Mouse (Mus musculus): ENCODE results near the gene Sgsh. TPM values are rescaled to one million over a fixed set of nuclear protein-coding genes. Genes with fewer than 3 reads are reported as not detected.

Sgsh gene
- total and polyA plus RNA-seq, 3 experiments: 0.12 to 0.25 TPM; not detected in 1

DNA sequence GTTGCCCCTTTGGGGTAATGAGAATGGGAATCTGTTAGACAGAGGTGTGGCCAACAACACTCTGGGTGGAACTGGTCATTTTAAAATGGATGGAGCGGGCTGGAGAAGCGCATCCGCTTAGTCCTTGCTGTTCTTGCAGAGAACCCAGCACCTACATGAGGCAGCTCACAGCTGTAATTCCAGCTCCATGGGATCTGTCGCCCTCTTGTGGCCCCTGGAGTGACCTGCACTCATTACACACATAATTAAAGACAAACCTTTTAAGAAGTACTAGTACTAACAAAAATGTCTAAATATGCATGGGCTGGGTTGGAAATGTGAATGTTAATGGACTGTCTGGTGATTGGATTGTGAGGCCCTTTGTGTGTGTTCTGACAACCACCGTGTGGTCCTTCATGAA, 49.3 kb upstream of the Sgsh start (continued):
- TF ChIP-seq ZNF384 (IDR thresholded peaks at IDR 0.05; ENCODE audit: low read depth, low read length): no peak
- no peak for TF ChIP-seq POLR2AphosphoS2 (IDR thresholded peaks at IDR 0.05; ENCODE audit: low read length)
- TF ChIP-seq ELF1 (IDR thresholded peaks at IDR 0.05; ENCODE audit: low read depth, low read length): no peak

GRCm38 (mm10) chr11:119402501-119403160, 47.3 kb upstream of the Sgsh start:
- Histone ChIP-seq H3K4me3 (ENCODE audit: control insufficient read depth in 1 of 2, insufficient read depth in 1 of 2, low read depth in 2 of 2, low read length in 2 of 2) (no peak overlapping the region), H3K36me3 (ENCODE audit: control insufficient read depth in 1 of 2, insufficient read depth in 2 of 2, low read length in 2 of 2) (no peaks in the 10 kb centered on the region), H3K9ac (ENCODE audit: control insufficient read depth, low read depth, low read length, poor library complexity, severe bottlenecking) (no peak overlapping the region), H3K27me3 (ENCODE audit: control insufficient read depth in 1 of 2, insufficient read depth in 2 of 2, low read length in 2 of 2) (no peaks in the 10 kb centered on the region), H3K4me1 (ENCODE audit: control insufficient read depth in 1 of 2, insufficient read depth in 2 of 2, low read length in 2 of 2) (no peaks in the 10 kb centered on the region), H3K27ac (ENCODE audit: control insufficient read depth, low read depth, low read length) (no peak overlapping the region), H3K9me3 (replicated peaks; ENCODE audit: insufficient read depth, low read length) (no peaks in the 10 kb centered on the region), H3K79me2 (ENCODE audit: control insufficient read depth, insufficient read depth, low read length, poor library complexity) (no peaks in the 10 kb centered on the region)
- TF ChIP-seq RAD21 (IDR thresholded peaks at IDR 0.05; ENCODE audit: low read depth, low read length) (no peak), UBTF (IDR thresholded peaks at IDR 0.05; ENCODE audit: borderline replicate concordance, insufficient read depth, low read depth, low read length) (no peak), POLR2A (IDR thresholded peaks at IDR 0.05; ENCODE audit: control insufficient read depth in 1 of 2, insufficient read depth in 1 of 2, low read depth in 1 of 2, low read length in 2 of 2, poor library complexity in 1 of 2) (no peak)
- no peak for DNase-seq (ENCODE audit: low read depth, low spot score)

DNA sequence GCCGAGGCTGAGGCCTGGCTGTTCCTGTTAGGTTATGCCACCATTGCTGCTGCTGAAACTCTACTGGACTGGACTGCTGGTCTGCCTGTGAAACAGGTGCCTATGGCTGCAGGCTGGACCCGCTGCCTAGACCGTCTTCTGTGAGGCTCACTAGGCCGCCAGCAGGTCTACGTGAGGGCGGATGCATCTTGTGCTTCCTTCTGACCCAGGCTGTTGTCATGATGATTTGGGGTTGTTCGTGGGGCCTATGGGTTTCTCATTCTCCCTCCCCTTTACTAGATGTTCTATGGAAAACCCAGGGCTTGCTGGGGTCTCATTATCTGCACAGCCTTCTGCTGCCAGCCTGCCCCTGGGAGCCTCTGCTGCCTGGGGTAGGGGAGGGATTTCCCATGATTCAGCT, 41.1 kb upstream of the Sgsh start:
- no peak overlapping the region for H3K4me3 ChIP-seq (ENCODE audit: control insufficient read depth in 1 of 2, insufficient read depth in 1 of 2, low read depth in 2 of 2, low read length in 2 of 2)
- DNase-seq (ENCODE audit: low read depth, low spot score): no peak
- H3K27ac ChIP-seq (ENCODE audit: control insufficient read depth, low read depth, low read length): no peak overlapping the region
- no peaks in the 10 kb centered on the region; the same call in 1 of the 2 replicates for H3K79me2 ChIP-seq (ENCODE audit: control insufficient read depth, insufficient read depth, low read length, poor library complexity)
- H3K9ac ChIP-seq (ENCODE audit: control insufficient read depth, low read depth, low read length, poor library complexity, severe bottlenecking): no peak overlapping the region
- H3K9me3 ChIP-seq (replicated peaks; ENCODE audit: insufficient read depth, low read length): no peaks in the 10 kb centered on the region
- H3K4me1 ChIP-seq (ENCODE audit: control insufficient read depth in 1 of 2, insufficient read depth in 2 of 2, low read length in 2 of 2): peaks cover 2 to 17% of the 10 kb centered on the region in 2 experiments
- no peak for TF ChIP-seq TAL1 (IDR thresholded peaks at IDR 0.05; ENCODE audit: low read length)
- TF ChIP-seq ZNF384 (IDR thresholded peaks at IDR 0.05; ENCODE audit: low read depth, low read length): no peak
- TF ChIP-seq GATA1 (IDR thresholded peaks at IDR 0.05; ENCODE audit: low read depth, low read length): no peak
- no peaks in the 10 kb centered on the region for H3K27me3 ChIP-seq (ENCODE audit: control insufficient read depth in 1 of 2, insufficient read depth in 2 of 2, low read length in 2 of 2)
- H3K36me3 ChIP-seq (ENCODE audit: control insufficient read depth in 1 of 2, insufficient read depth in 2 of 2, low read length in 2 of 2): peaks cover 0 to 2% of the 10 kb centered on the region in 2 experiments; a peak in 1 of 4 replicates

- H3K9me3 ChIP-seq (replicated peaks; ENCODE audit: insufficient read depth, low read length): no peaks in the 10 kb centered on the region
- H3K4me3 ChIP-seq (ENCODE audit: control insufficient read depth in 1 of 2, insufficient read depth in 1 of 2, low read depth in 2 of 2, low read length in 2 of 2): no peak overlapping the region
- peaks cover 6 to 20% of the 10 kb centered on the region in 2 experiments for H3K4me1 ChIP-seq (ENCODE audit: control insufficient read depth in 1 of 2, insufficient read depth in 2 of 2, low read length in 2 of 2)
- H3K27ac ChIP-seq (ENCODE audit: control insufficient read depth, low read depth, low read length): no peak overlapping the region
- H3K9ac ChIP-seq (ENCODE audit: control insufficient read depth, low read depth, low read length, poor library complexity, severe bottlenecking): no peak overlapping the region
- peaks cover 0 to 5% of the 10 kb centered on the region in 2 experiments; a peak in 1 of 4 replicates for H3K36me3 ChIP-seq (ENCODE audit: control insufficient read depth in 1 of 2, insufficient read depth in 2 of 2, low read length in 2 of 2)
- H3K27me3 ChIP-seq (ENCODE audit: control insufficient read depth in 1 of 2, insufficient read depth in 2 of 2, low read length in 2 of 2): no peaks in the 10 kb centered on the region
- no peak for TF ChIP-seq USF1 (IDR thresholded peaks at IDR 0.05; ENCODE audit: low read depth, low read length)
- TF ChIP-seq NRF1 (IDR thresholded peaks at IDR 0.05; ENCODE audit: insufficient read depth, low read depth, low read length, poor library complexity, severe bottlenecking): no peak
- TF ChIP-seq ETS1 (IDR thresholded peaks at IDR 0.05; ENCODE audit: low read depth, low read length): no peak
- TF ChIP-seq CHD1 (IDR thresholded peaks at IDR 0.05; ENCODE audit: low read depth, low read length): no peak
- no peak for TF ChIP-seq GATA1 (IDR thresholded peaks at IDR 0.05; ENCODE audit: low read depth, low read length)
- no peak for TF ChIP-seq ZMIZ1 (IDR thresholded peaks at IDR 0.05; ENCODE audit: low read depth, low read length)
- no peak for DNase-seq (ENCODE audit: low read depth, low spot score)
- no peaks in the 10 kb centered on the region; the same call in 1 of the 2 replicates for H3K79me2 ChIP-seq (ENCODE audit: control insufficient read depth, insufficient read depth, low read length, poor library complexity)
Measured at GRCm38 (mm10) chr11:119395931-119396330, 40.6 kb upstream of the Sgsh start.
